Mouse (Mus musculus): Measurements from ENCODE around the gene Ano9.

The Ano9 gene

DNA sequence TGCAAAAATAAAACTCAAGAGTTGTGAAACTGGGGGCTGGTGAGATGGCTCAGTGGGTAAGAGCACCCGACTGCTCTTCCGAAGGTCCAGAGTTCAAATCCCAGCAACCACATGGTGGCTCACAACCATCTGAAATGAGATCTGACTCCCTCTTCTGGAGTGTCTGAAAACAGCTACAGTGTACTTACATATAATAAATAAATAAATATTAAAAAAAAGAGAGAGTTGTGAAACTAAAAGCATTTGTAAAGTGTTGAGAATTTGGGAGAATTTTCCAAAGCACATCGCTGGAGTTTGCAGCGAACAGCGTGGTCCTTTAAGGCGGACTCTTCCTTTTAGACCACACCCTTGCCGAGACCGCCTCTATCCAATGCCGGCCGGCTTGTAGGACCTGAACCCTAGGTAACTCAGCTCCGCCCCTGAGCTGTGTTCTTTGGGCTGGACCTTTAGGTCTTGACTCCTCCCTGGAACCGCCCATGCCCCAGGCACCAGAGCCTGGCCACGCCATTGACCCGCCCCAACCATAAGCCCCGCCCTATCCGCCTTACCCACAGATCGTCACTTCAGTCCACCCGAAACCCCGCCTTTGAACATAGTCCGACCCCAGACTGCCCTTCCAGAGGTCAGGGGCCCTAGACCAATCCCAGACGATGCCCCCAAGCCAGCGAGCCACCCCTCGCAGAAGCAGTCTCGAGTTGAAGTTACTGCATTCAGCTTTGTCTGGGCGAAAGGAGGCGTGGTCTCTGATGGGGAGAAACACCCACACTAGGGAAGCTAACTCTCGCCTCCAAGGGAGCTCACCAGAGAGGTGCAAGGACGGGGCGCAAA is 5.3 kb upstream of the Ano9 start:
- no peak for TF ChIP-seq GATA4 (IDR thresholded peaks at IDR 0.05; ENCODE audit: insufficient replicate concordance, low read length)

DNA sequence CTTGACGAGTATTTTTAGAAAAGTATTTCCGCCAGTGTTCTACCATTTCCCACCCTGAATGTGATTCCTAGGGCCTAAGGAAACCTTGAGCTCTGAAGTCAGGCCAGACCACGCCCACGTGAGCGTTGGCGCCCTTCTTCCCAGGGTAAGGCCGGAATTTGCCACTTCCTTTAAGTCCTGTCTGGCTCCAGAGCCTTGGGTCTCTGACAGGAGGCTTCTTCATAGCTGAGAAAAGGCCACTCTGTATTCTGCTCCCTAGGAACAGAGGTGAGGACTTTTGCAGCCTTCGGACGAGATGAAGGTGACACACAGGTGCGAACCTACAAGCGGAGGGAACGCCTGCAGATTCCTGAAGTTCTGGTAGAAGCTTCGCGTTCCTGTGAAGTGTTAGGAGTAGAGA is 4.6 kb upstream of the Ano9 start, which contains the start of gene Ptdss2:
Ptdss2 (plus strand) TSS at position 138 of the 400 bp plus-strand sequence.
- TF ChIP-seq GATA4 (IDR thresholded peaks at IDR 0.05; ENCODE audit: insufficient replicate concordance, low read length): no peak

DNA sequence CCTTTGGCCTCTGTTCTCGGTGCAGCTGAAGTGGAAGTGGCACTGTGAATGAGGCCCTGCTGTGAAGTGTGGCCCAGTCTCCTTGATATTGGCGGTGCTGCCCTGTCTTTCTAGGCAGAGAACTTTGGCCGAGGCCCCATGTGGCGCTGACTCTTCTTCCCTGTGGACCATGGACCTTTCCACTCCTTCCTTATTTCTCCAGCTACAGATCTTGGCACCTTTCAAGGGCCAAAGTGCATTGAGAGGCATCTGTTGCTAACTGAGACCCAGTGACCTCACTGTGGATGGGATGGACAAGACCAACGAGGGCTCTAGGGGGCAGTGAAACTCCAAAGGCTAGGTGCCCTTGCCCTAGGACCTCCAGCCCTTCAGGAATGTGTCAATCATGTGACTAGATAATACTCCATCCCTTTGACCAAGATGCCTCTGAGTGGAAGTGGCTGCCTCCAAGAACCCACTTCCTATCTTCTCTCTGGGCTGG is 3.5 kb upstream of the Ano9 start:
- TF ChIP-seq GATA4 (IDR thresholded peaks at IDR 0.05; ENCODE audit: insufficient replicate concordance, low read length): no peak

DNA sequence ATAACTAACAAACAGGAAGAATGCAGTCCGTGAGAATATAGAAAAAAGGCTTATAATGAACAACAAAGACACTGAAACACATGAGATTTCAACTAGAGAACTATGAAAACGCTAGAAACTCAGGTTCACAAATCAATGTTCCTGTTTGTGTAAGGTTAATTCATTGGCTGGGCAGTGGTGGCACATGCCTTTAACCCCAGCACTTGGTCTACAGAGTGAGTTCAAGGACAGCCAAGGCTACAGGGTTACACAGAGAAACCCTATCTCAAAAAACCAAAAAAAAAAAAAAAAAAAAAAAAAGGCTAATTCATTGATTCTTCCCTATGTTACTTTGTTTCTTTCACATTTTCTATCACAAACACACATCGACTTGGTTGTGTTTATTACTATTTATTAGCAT is 3.0 kb upstream of the Ano9 start:
- TF ChIP-seq GATA4 (IDR thresholded peaks at IDR 0.05; ENCODE audit: insufficient replicate concordance, low read length): no peak

DNA sequence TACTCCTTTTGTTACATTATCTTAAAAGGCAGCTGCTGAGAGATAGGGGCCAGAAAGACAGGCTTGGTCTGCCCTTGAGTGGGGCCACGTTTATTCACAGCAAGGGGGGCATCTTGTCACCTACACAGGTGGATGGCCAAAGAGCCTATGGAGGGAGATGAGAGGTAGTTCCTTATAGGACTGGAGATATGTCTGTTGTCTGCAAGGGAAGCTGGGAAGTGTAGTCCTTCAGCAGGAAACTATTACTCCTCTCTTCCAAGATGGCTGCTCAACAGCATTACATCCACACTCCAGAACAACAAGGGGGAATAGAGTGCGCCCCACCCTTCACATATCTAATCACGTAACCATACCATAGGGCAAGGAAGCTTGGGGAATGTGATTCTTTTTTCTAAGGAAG is 1.9 kb upstream of the Ano9 start:
- TF ChIP-seq GATA4 (IDR thresholded peaks at IDR 0.05; ENCODE audit: insufficient replicate concordance, low read length): no peak

DNA sequence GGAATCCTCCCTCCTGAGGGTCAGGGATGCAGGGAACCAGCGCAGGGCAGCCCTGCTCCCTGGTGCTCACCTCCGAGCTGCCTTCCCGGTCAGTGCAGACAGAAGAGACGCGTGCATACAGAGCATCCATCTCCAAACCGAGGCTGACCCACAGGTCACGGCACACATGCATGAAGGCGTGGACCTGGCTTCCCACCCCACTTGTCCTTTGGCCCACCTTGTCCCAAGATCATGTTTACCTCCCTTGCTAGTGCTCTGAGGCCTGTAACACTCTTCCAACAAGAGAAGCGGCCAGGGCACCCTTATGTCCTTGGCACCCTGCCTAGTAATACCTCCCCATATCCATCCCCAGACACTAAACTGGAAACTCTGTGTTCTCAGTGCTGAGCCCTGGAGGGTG is 1.7 kb downstream of the Ano9 start:
- no peak for TF ChIP-seq GATA4 (IDR thresholded peaks at IDR 0.05; ENCODE audit: insufficient replicate concordance, low read length)

DNA sequence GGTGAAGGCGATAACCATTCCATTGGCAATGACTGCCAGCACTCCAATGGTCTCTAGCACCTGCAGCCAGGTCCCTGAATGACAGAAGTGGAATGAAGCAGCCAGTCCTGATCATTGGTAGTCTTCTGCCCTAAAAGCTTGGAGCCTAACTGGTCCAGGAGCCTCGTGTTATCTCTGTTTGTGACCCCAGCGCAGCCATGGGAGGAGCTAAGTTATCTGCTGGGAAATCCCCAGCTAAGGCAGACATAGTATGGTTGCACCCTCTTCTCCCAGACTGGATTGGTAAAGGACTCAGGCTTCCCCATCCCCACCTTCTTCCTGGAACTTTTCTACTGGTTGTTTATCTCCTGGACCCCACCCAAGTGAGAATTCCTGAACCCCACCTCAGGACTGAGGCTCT is 14.4 kb downstream of the Ano9 start:
- TF ChIP-seq GATA4 (IDR thresholded peaks at IDR 0.05; ENCODE audit: insufficient replicate concordance, low read length): no peak

DNA sequence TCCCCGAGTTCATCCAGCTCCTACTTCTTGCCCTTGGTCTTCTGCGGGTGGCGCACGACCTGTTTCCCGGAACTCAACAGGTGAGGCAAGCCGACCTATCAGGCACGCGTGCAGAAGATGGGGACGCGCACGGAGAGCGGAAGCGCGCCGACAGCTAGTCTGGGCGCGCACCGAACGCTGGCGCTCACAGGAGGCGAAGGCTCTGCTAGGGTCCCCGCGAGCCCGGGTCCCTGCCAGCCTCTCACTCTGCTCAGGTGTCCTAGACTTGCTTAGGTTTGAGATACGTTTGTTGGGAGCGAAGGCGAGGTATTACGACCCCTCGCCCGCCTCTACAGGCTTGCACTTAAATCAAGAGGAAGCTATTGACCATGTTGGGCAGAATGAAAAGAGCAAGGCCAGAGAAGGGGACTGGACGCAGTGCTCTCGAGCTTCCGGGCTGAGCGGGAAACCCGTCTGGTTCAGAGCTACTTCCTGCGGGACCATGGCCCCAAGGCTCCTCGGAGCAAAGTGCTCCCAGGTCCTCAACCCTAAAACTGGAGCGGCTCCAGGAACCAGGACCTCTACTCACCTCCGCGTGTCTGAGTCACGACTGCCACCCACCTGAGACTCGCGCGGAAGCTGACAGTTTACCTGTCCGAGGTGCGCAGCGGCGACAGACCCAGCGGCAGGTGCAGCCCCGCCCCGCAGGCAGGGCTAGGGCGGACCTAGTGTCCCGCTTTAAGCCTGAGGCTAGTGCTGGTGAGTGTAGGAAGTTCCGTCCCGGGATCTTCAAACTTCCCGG is 17.5 kb downstream of the Ano9 start, which contains the start of gene Sigirr:
Sigirr (minus strand) TSS at position 662 of the 781 bp plus-strand sequence.
- TF ChIP-seq GATA4 (IDR thresholded peaks at IDR 0.05; ENCODE audit: insufficient replicate concordance, low read length): no peak

DNA sequence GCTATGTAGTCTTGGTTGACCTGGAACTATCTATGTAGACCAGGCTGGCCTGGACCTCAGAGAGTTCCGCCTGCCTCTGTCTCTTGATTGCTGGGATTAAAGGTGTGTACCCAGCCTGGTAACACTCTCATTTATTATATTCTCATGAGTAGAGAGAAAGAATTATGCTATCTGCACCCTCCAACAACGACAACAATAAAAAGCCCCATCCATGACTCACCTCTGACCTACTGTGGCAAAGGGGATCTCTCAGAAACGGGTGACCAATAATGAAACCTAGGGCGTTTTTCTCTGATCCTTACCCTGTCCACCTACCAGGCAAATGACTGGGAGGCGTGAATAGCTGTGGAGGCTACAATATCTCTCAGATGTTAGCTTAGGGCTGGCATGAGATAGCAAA is 20.4 kb downstream of the Ano9 start:
- TF ChIP-seq GATA4 (IDR thresholded peaks at IDR 0.05; ENCODE audit: insufficient replicate concordance, low read length): no peak

DNA sequence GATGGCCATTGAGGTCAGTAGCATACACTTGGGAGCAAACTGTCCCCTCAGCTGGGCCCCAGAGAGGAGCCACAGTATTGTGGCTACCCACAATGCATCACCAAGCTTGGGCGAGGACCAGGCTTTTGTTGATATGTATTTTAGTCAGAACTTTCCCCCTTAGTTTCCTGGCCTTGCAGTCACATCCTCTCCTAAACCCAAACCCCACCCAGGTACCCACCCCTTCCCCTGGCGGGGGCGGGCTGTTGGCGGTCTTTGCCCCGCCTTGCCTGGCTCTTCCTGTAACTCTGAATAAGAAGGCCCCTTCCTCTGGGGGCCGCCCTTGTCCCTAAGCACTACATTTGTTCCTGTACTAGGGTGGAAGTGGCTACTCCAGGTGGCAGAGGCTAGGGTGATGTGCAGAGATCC is 21.0 kb downstream of the Ano9 start:
- TF ChIP-seq GATA4 (IDR thresholded peaks at IDR 0.05; ENCODE audit: insufficient replicate concordance, low read length): no peak

DNA sequence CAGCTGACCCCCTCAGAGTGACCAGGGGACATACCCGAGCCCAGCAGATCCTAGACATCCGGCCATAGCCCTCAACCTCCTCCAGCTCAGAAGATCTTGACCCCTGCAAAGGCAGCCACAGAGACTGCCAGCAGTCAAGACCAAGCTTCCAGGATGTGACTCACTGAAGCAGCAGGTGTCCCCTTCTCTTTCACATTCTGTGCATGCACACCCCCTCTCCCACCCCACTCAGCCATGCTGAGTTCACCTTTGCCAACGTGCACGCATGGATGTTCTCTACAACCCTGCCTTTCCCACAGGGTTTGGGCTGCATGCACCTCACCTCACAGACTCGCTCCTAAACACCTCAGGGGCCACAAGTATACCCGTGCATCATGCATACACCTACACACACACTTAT is 21.6 kb downstream of the Ano9 start:
- TF ChIP-seq GATA4 (IDR thresholded peaks at IDR 0.05; ENCODE audit: insufficient replicate concordance, low read length): no peak

DNA sequence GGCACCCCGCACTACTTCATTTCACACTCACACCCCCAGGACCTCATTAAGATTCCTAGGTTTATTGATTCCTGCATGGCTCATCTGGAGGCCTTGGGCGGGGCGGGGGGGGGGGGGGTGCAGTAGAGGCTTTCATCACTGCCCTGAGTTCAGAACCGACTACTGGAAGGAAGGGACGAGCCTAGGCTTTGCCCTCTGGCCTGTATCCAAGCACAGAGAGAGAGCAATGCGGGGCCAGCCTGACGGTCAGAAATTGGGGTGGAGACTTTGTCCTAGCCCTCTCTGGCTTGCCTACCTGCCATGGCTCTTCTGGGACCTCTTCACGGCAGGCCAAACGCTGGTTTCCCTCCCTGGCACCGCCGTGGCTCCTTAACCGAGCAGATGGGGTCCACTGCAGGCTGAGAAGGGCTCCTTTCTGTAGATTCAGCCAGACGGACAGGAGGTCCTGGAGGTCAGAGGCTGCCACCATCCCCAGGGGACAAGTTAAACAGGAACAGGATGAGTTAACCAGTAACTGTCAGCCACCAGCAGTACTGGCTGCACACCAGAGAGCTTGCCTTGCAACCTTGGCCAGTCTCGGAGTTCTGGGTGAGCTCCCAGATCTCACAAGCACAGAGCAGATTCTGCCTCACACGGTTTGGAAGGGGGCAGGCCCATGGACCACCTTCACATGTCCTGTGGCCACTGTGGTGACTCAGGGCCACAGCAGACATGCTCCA is 23.0 kb downstream of the Ano9 start:
- TF ChIP-seq GATA4 (IDR thresholded peaks at IDR 0.05; ENCODE audit: insufficient replicate concordance, low read length): no peak

DNA sequence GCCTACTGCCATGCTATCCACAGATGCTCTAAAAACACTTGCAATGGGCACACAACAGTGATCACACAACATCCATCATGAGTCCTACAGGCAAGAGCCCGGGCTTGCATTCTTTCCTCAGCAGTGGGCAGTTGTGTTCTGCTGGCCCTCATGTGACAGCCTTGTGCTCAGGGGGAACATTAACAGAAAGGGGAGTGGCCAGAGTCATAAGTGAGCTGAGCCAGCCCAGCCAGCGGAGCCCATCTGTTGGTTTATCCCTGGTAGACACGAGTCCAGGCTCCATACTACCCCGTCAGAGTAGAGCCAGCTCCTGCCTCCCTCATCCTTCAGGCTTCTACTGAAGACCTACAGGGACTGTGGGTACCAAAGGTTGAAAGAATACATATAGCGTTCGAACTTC is 23.7 kb downstream of the Ano9 start:
- no peak for TF ChIP-seq GATA4 (IDR thresholded peaks at IDR 0.05; ENCODE audit: insufficient replicate concordance, low read length)

DNA sequence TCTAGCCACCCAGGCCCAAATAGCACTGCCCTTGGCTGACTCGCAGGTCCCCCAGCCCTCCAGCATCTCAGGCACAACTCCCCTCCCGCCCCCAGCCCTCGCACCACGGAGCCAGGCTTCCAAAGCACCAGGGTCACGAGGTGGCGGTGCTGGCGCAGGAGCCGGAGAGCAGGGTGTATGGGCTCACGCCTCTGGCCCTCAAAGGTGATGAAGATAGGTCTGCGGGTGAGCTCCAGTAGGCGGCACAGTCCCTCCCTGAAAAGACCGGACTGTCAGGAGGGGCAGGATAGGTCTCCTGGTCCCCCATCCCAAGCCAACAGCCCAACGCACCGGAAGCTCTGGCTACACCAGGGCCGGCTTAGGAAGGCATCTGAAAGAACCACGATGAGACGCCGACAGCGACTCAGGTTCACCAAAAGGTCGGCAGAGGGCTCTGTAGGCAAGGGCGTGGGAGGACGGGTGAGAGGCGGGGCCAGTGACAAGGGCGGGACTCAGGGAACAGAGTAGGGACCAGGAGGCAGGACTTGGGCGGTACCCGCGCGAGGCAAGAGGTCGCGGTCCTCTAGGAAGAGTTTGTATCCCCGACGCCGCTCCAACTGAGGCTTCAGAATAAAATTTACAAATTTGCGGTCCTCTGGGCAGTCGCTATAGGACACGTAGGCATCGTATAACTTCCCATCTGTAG is 25.4 kb downstream of the Ano9 start:
- TF ChIP-seq GATA4 (IDR thresholded peaks at IDR 0.05; ENCODE audit: insufficient replicate concordance, low read length): no peak

DNA sequence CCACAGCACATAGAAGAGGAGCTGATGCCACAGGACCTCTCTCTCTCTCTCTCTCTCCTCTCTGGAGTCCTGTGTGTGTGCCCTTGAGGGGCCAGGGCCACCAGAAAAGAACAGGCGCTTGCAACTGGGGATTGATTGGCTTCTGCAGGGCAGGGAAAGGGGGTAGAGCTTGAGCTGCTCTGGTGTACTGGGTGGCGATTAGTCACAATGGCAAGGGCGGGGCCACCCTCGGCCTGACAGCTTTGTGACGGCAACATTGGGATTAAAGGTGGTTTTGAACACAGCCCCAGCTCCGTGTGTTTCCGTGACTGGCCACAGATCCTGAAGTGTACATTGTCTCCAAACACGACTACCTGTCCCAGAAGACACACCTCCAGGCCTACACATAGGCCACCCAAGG is 27.4 kb downstream of the Ano9 start:
- no peak for TF ChIP-seq GATA4 (IDR thresholded peaks at IDR 0.05; ENCODE audit: insufficient replicate concordance, low read length)

All from liver, adult (tissue).